Mouse (Mus musculus) hematopoietic multipotent progenitor cell, adult 10-12 weeks (in vitro differentiated cells): Measurements from ENCODE around the gene Col4a3bp. TPM values are rescaled to one million over a fixed set of nuclear protein-coding genes. Genes with fewer than 3 reads are reported as not detected.

ENCODE experiments used
- polyA plus RNA-seq: library from polyadenylated mRNA; stranded (reverse); fragments of >175 nt; gene quantifications from 2 replicates; pipeline ENCODE4 v1.2.3, GENCODE M21; 2012; ENCODE audit warnings: low replicate concordance

Col4a3bp gene
- 15.0 and 56.1 TPM in 2 replicates for polyA plus RNA-seq

DNA sequence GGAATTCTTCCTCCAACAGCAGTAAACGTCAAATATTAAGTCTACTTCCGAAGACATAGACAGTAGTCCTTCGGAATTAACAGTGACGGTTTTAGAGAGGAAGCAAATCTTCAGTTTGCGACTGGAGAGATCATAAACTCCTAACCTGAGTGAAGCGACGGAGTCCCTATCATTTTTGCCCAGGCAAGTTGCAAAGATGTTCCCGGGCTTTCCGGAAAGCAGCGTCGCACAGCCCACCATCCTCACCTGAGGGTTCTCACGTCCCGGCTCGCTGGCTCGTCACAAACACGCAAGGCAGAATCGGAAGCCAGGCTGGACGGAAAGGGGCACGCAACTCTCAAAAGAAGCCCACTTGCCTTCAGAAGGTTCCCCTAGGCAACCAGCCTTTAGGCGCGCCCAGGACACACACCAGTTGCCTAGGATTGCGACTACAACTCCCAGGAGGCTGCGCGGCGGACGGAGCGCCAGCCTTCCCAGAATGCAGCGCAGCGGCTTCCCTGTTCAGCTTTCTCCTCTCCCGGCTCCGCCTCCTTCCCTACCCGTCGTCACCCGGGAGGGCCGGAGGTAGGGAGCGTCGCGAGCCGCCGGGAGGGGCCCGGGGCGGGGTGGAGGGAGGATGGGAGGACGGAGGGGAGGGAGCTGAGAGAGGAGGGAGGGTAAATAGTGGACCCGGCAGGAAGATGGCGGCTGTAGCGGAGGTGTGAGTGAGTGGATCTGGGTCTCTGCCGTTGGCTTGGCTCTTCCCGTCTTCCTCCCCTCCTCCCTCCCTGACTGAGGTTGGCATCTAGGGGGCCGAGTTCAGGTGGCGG, at the start of gene Col4a3bp, which contains the start of gene Polk:
Gene Col4a3bp (plus strand): TSS at position 538 of the 809 bp plus-strand sequence.
Gene Polk (minus strand): TSS at position 499 of the 809 bp plus-strand sequence.

DNA sequence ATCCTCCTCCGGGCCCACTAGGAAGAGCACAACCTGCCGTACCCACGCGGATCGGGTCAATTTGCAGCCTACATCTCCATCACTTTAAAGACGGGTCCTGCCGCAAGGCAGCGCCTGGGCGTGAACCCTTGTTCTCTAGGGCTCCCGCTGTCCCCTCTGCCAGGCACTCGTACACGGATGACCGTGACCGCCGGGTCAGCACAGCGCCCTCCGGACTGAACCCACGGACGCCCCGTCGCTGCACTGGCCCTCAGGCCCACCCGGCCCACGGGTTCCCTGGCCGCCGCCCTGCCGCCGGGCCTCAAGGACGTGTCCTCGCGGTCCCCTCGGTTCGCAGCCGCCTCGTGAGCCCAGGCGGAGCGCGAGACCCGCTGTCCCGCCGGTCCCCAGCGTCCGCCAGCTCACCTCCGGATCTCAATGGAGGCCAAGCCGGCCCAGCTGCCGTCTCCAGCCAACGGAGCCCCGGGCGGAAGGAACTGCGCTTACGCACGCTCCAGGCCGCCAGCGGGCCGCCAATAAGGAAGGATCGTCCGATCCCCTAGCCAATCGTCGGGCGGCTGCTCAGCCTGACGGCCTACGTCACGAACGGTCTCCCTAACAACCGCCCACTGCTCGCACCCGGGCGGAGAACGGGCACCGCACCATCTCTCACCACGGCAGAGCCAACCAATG, 128.1 kb downstream of the Col4a3bp start, which contains the start of gene Hmgcr:
Gene Hmgcr (minus strand): TSS at position 531 of the 672 bp plus-strand sequence.

Other genes with a start within 250 kb of the Col4a3bp start
- 5.6 and 8.5 TPM in 2 replicates for gene Poc5, start 154.3 kb upstream of the Col4a3bp start, polyA plus RNA-seq
- not detected in 2 replicates for gene Ankdd1b, start 71.4 kb upstream of the Col4a3bp start, polyA plus RNA-seq
- gene Gm17622, start 51.9 kb upstream of the Col4a3bp start, polyA plus RNA-seq: not detected in 2 replicates
- gene Polk, start within 50 bp of the Col4a3bp start, polyA plus RNA-seq: 0.42 and 0.76 TPM in 2 replicates
- 3.4 and 4.3 TPM in 2 replicates for gene Hmgcr, start 128.3 kb downstream of the Col4a3bp start, polyA plus RNA-seq
- gene Ankrd31, start 205.7 kb downstream of the Col4a3bp start, polyA plus RNA-seq: not detected in 2 replicates